16 mouse cellular contexts compared by ENCODE assay signal in the genomic region with DNA sequence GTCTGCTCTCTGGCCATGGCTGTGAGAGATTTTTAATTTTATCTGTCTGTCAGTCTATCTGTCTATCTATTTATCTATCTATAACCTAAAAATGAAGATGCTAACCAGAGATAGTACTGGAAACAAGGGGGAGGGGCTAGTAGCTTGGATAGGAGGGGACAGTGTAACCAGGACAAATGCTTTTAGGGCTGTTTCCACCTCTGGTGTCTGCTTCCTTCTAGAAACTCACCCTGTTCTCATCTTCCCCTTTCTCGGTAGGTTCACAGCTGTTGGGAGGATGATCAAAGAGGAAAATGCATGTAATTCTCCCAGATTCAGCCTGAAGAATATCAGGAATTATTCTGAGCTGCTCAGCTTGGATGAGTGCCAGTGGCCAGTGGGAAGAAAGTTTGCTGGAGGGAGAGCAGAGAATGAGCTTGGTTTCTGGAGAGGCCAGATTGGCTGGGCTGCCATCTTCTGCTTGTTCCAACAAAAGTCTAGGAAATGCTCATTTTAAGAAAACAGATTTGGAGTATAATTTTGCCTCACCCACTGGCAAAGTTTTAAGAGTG.
DNase-seq lines count a peak whose midpoint lies in the region; ATAC-seq and TF ChIP-seq lines count a peak whose summit lies in the region.
"Had no signal": no experiment of that assay in that cellular context is flagged by ENCODE, and none has a peak within 500 bp of the region (broad histone marks: within the 10 kb centered on the region; RNA-seq: fewer than 3 reads in every experiment).

No protein-coding gene starts in this region.

- peak; percentile 25 to 47 for DNase-seq in cerebellum, postnatal 10 days
- DNase-seq in cerebellum, adult 2 months = no peak
- DNase-seq in kidney, postnatal 10 days = peak; percentile 54
- peak; percentile 41 to 56 for DNase-seq in right cerebral cortex, postnatal 10 days (ENCODE audit: low spot score in 2 of 2)
- no peak for DNase-seq in right cerebral cortex, postnatal 25 days
- DNase-seq in forebrain, embryonic 11.5 days (ENCODE audit: low spot score) = no peak
- DNase-seq: cerebellum, adult 11-12 months; layer of hippocampus, adult 9-11 months had no signal

- H3K27ac ChIP-seq in cerebellum, adult 2 months (ENCODE audit: insufficient read depth, low read length) = no peak overlapping the region
- no peak overlapping the region for H3K27ac ChIP-seq in kidney, embryonic 15.5 days
- no peak overlapping the region for H3K27ac ChIP-seq in forebrain, embryonic 11.5 days (ENCODE audit: low read depth, low read length)
- H3K27ac ChIP-seq: forebrain, embryonic 15.5 days; heart, embryonic 13.5 days; kidney, postnatal 0 days; liver, embryonic 15.5 days; midbrain, embryonic 13.5 days had no signal

- no peaks in the 10 kb centered on the region for H3K9me3 ChIP-seq in kidney, embryonic 15.5 days (replicated peaks)
- no peaks in the 10 kb centered on the region for H3K9me3 ChIP-seq in forebrain, embryonic 11.5 days (ENCODE audit: control insufficient read depth, low read length)
- H3K9me3 ChIP-seq: forebrain, embryonic 15.5 days; heart, embryonic 13.5 days; liver, embryonic 15.5 days; midbrain, embryonic 13.5 days had no signal

- H3K4me2 ChIP-seq in kidney, embryonic 15.5 days = no peak overlapping the region
- no peak overlapping the region for H3K4me2 ChIP-seq in forebrain, embryonic 11.5 days (ENCODE audit: low read depth, low read length, severe bottlenecking)
- H3K4me2 ChIP-seq: forebrain, embryonic 15.5 days; heart, embryonic 13.5 days; liver, embryonic 15.5 days; midbrain, embryonic 13.5 days had no signal

- WGBS in cerebellum, adult 2 months = 31% methylated on average over 1 of the region's 1 CpGs
- 54% methylated on average over 1 of the region's 1 CpGs for WGBS in kidney, embryonic 15.5 days
- WGBS in forebrain, embryonic 11.5 days = 90% methylated on average over 1 of the region's 1 CpGs

- no peaks in the 10 kb centered on the region for H3K4me1 ChIP-seq in cerebellum, adult 2 months (ENCODE audit: control insufficient read depth, insufficient read depth, low read length)
- H3K4me1 ChIP-seq in kidney, embryonic 15.5 days = 0 out of 2 replicates have a peak, but pooled peaks cover 2% of the 10 kb centered on the region
- no peaks in the 10 kb centered on the region for H3K4me1 ChIP-seq in forebrain, embryonic 11.5 days (replicated peaks; ENCODE audit: control insufficient read depth, insufficient read depth, low read length)
- H3K4me1 ChIP-seq: forebrain, embryonic 15.5 days; liver, embryonic 15.5 days; midbrain, embryonic 13.5 days had no signal

- no peak overlapping the region for H3K4me3 ChIP-seq in cerebellum, adult 2 months (replicated peaks; ENCODE audit: insufficient read depth, low read depth, low read length)
- no peak overlapping the region for H3K4me3 ChIP-seq in kidney, embryonic 15.5 days (replicated peaks)
- no peak overlapping the region for H3K4me3 ChIP-seq in forebrain, embryonic 11.5 days (ENCODE audit: low read depth, low read length)
- H3K4me3 ChIP-seq: forebrain, embryonic 15.5 days; heart, embryonic 13.5 days; liver, embryonic 15.5 days; midbrain, embryonic 13.5 days had no signal

- no peak overlapping the region for H3K9ac ChIP-seq in kidney, embryonic 15.5 days
- H3K9ac ChIP-seq in forebrain, embryonic 11.5 days (ENCODE audit: low read length) = no peak overlapping the region
- H3K9ac ChIP-seq: forebrain, embryonic 15.5 days; heart, embryonic 13.5 days; liver, embryonic 15.5 days; midbrain, embryonic 13.5 days had no signal

- no peak for TF ChIP-seq CTCF in cerebellum, adult 2 months (IDR thresholded peaks at IDR 0.05; ENCODE audit: borderline replicate concordance, insufficient read depth, low read depth, low read length)

- no peaks in the 10 kb centered on the region for H3K36me3 ChIP-seq in kidney, embryonic 15.5 days
- no peaks in the 10 kb centered on the region for H3K36me3 ChIP-seq in forebrain, embryonic 11.5 days (ENCODE audit: control insufficient read depth, insufficient read depth, low read length)
- H3K36me3 ChIP-seq: forebrain, embryonic 15.5 days; heart, embryonic 13.5 days; liver, embryonic 15.5 days; midbrain, embryonic 13.5 days had no signal

- H3K27me3 ChIP-seq in cerebellum, adult 2 months (ENCODE audit: control insufficient read depth, insufficient read depth, low read length) = no peaks in the 10 kb centered on the region
- no peaks in the 10 kb centered on the region for H3K27me3 ChIP-seq in kidney, embryonic 15.5 days
- H3K27me3 ChIP-seq in forebrain, embryonic 11.5 days (ENCODE audit: control insufficient read depth, insufficient read depth, low read length) = no peaks in the 10 kb centered on the region
- H3K27me3 ChIP-seq: forebrain, embryonic 15.5 days; heart, embryonic 13.5 days; liver, embryonic 15.5 days; midbrain, embryonic 13.5 days had no signal

- no peak for TF ChIP-seq POLR2A in cerebellum, adult 2 months (IDR thresholded peaks at IDR 0.05; ENCODE audit: borderline replicate concordance, insufficient read depth, low read length)

- no peak for ATAC-seq in kidney, embryonic 15.5 days (replicated peaks; ENCODE audit: low FRiP score)
- peak; percentile 51; the same call in 1 of the 2 replicates for ATAC-seq in megakaryocyte, adult 5-6 weeks (ENCODE audit: poor library complexity, severe bottlenecking)
- no peak for ATAC-seq in forebrain, embryonic 11.5 days (replicated peaks; ENCODE audit: low FRiP score)
- ATAC-seq: activated CD4-positive, CD25-positive, alpha-beta regulatory T cell, adult 4 months; forebrain, embryonic 15.5 days; midbrain, embryonic 13.5 days had no signal

Comparison
In these comparisons a context has a peak if more than half of its experiments do, and no peak if none do; other contexts are left out.
1. DNase-seq: peak in cerebellum, postnatal 10 days (2 of 2), kidney, postnatal 10 days (single experiment) and right cerebral cortex, postnatal 10 days (2 of 2); none in cerebellum, adult 2 months (0 of 2), right cerebral cortex, postnatal 25 days (single experiment) and forebrain, embryonic 11.5 days (single experiment).